Mouse (Mus musculus) ES-Bruce4 (cell line): ENCODE measurements at regions not wholly inside any gene's neighbourhood (a gene's known extent, or its start where the extent isn't known, plus 50 kb on each side); places are given as distances from the start of the nearest gene placed in this dataset.

ENCODE experiments used
- CTCF ChIP-seq: IDR thresholded peaks from one replicate; pipeline ENCODE4 v1.8.1; 2011; ENCODE audit warnings: low read depth, low read length
- POLR2A ChIP-seq: IDR thresholded peaks from one replicate; pipeline ENCODE4 v1.8.1; 2011; ENCODE audit warnings: low read length; ENCODE audit not compliant: insufficient read depth

- TF ChIP-seq POLR2A (no peak), CTCF (no peak)
These were observed 491.3 kb upstream of the Klf6 start for GRCm38 (mm10) chr13:5370007-5370406.
